ENCODE assay signal across 9 mouse cellular contexts in the genomic region with DNA sequence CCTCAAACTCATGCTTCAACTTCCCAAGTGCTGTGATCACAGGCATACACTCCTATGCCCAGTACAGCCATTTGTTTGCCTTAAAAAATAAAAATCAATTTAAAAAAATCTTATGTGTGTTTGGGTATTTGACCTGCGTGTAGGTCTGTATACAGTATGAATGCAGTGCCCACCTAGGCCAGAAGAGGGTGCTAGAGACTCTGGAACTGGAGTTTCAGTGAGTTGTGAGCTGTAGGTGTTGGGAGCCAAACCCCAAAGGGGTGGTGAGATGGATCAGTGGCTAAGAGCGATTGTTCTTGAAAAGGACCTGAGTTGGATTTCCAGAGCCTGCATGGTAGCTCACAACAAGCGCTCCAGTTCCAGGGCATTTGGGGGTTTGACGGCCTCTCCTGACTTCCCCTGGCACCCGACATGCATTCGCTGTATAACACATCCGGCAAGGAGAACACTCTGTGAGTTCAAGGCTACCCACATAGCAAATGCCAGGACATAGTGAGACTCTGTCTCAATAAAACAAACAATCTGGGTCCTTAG. TPM values are rescaled to one million over a fixed set of nuclear protein-coding genes. Genes with fewer than 3 reads are reported as not detected.
DNase-seq lines count a peak whose midpoint lies in the region; ATAC-seq and TF ChIP-seq lines count a peak whose summit lies in the region.
"Had no signal": no experiment of that assay in that cellular context is flagged by ENCODE, and none has a peak within 500 bp of the region (broad histone marks: within the 10 kb centered on the region; RNA-seq: fewer than 3 reads in every experiment).

No protein-coding gene starts in this region.

- no peak overlapping the region for H3K9ac ChIP-seq in embryonic facial prominence, embryonic 11.5 days (replicated peaks; ENCODE audit: low read length)
- no peak overlapping the region for H3K9ac ChIP-seq in hindbrain, embryonic 16.5 days (ENCODE audit: low read depth, low read length)
- no peak overlapping the region for H3K9ac ChIP-seq in limb, embryonic 14.5 days (ENCODE audit: low read depth, low read length, severe bottlenecking)

- no peaks in the 10 kb centered on the region for H3K36me3 ChIP-seq in embryonic facial prominence, embryonic 11.5 days (replicated peaks; ENCODE audit: control insufficient read depth, insufficient read depth, low read depth, low read length)
- H3K36me3 ChIP-seq in hindbrain, embryonic 16.5 days (ENCODE audit: control insufficient read depth, insufficient read depth, low read length): no peaks in the 10 kb centered on the region
- H3K36me3 ChIP-seq in limb, embryonic 14.5 days (ENCODE audit: control insufficient read depth, insufficient read depth, low read length): 0 out of 2 replicates have a peak, but pooled peaks cover under 1% of the 10 kb centered on the region

- no peak for TF ChIP-seq POLR2A in limb, embryonic 14.5 days (IDR thresholded peaks at IDR 0.05; ENCODE audit: borderline replicate concordance, extremely low read depth, insufficient read depth, insufficient read length)

- no peak for ATAC-seq in embryonic facial prominence, embryonic 11.5 days (replicated peaks; ENCODE audit: insufficient number of reproducible peaks, low FRiP score, low TSS enrichment, low read depth)
- 0 out of 2 replicates have a peak, but pooled peaks have one; percentile 24 for ATAC-seq in hindbrain, embryonic 16.5 days
- no peak for ATAC-seq in limb, embryonic 14.5 days (ENCODE audit: low FRiP score, low read depth)

- whole genome bisulfite sequencing in embryonic facial prominence, embryonic 11.5 days: 56% methylated on average over 7 of the region's 7 CpGs
- 53% methylated on average over 7 of the region's 7 CpGs for WGBS in hindbrain, embryonic 16.5 days
- WGBS in limb, embryonic 14.5 days: 58% methylated on average over 7 of the region's 7 CpGs

- H3K27me3 ChIP-seq in embryonic facial prominence, embryonic 11.5 days (ENCODE audit: control insufficient read depth, insufficient read depth, low read length): no peaks in the 10 kb centered on the region
- no peaks in the 10 kb centered on the region for H3K27me3 ChIP-seq in hindbrain, embryonic 16.5 days (replicated peaks; ENCODE audit: control insufficient read depth, insufficient read depth, low read length)
- no peaks in the 10 kb centered on the region for H3K27me3 ChIP-seq in limb, embryonic 14.5 days (ENCODE audit: control insufficient read depth, insufficient read depth, low read length)

- no peaks in the 10 kb centered on the region for H3K4me1 ChIP-seq in embryonic facial prominence, embryonic 11.5 days (ENCODE audit: control insufficient read depth, insufficient read depth, low read length)
- H3K4me1 ChIP-seq in hindbrain, embryonic 16.5 days (ENCODE audit: control insufficient read depth, insufficient read depth, low read depth, low read length): peaks cover 7% of the 10 kb centered on the region
- peaks cover 4% of the 10 kb centered on the region; the same call in 1 of the 2 replicates for H3K4me1 ChIP-seq in limb, embryonic 14.5 days (ENCODE audit: control insufficient read depth, insufficient read depth, low read length)

- H3K4me3 ChIP-seq in embryonic facial prominence, embryonic 11.5 days (ENCODE audit: low read depth, low read length): no peak overlapping the region
- H3K4me3 ChIP-seq in hindbrain, embryonic 16.5 days (ENCODE audit: low read length): no peak overlapping the region
- H3K4me3 ChIP-seq in limb, embryonic 14.5 days (replicated peaks; ENCODE audit: low read length): no peak overlapping the region
- H3K4me3 ChIP-seq: heart, embryonic 13.5 days had no signal

- H3K27ac ChIP-seq in embryonic facial prominence, embryonic 11.5 days (replicated peaks; ENCODE audit: low read depth, low read length): no peak overlapping the region
- no peak overlapping the region for H3K27ac ChIP-seq in hindbrain, embryonic 16.5 days (ENCODE audit: low read depth, low read length)
- no peak overlapping the region for H3K27ac ChIP-seq in limb, embryonic 14.5 days (replicated peaks; ENCODE audit: low read depth, low read length)
- H3K27ac ChIP-seq: heart, embryonic 13.5 days had no signal

- H3K9me3 ChIP-seq in embryonic facial prominence, embryonic 11.5 days (replicated peaks; ENCODE audit: control insufficient read depth, low read length): no peaks in the 10 kb centered on the region
- no peaks in the 10 kb centered on the region for H3K9me3 ChIP-seq in hindbrain, embryonic 16.5 days (ENCODE audit: control insufficient read depth, low read length)
- H3K9me3 ChIP-seq in limb, embryonic 14.5 days (ENCODE audit: control insufficient read depth, low read length): no peaks in the 10 kb centered on the region
- H3K9me3 ChIP-seq: heart, embryonic 13.5 days had no signal

- DNase-seq in ovary, adult 18-20 months (ENCODE audit: low spot score): peak; percentile 30
- DNase-seq in ovary, postnatal 10 days (ENCODE audit: low spot score): no peak
- DNase-seq in adrenal gland, postnatal 36 days: peak; percentile 76
- peak; percentile 86 for DNase-seq in embryonic facial prominence, embryonic 11.5 days (ENCODE audit: low spot score)
- peak; percentile 85 for DNase-seq in limb, embryonic 14.5 days (ENCODE audit: low spot score)
- peak; percentile 89 for DNase-seq in retina, embryonic 14.5 days (ENCODE audit: low spot score)
- peak; percentile 89 for DNase-seq in thymus, postnatal 4 days

- H3K4me2 ChIP-seq in embryonic facial prominence, embryonic 11.5 days (ENCODE audit: low read depth, low read length): no peak overlapping the region
- H3K4me2 ChIP-seq in hindbrain, embryonic 16.5 days (ENCODE audit: low read length): no peak overlapping the region
- no peak overlapping the region for H3K4me2 ChIP-seq in limb, embryonic 14.5 days (replicated peaks; ENCODE audit: low read depth, low read length, severe bottlenecking)

RNA-seq across cellular contexts. Expression of a gene that starts 1.2 kb away (rescaled TPM):
- total RNA-seq in adrenal gland, postnatal 36 days (2021): 10 to 100 TPM; 45.0 to 50.6 TPM
- polyA plus RNA-seq in embryonic facial prominence, embryonic 11.5 days (2014; fragmentation: Nextera tagmentation; extraction: Ambion mirVana): 72.6 and 77.6 TPM in 2 replicates
- 95.2 and 106 TPM in 2 replicates for polyA plus RNA-seq in hindbrain, embryonic 16.5 days (2015; fragmentation: Nextera tagmentation; extraction: Ambion mirVana)
- polyA plus RNA-seq in limb, embryonic 14.5 days (2012; rRNA removed): 61.0 and 74.5 TPM in 2 replicates
- polyA plus RNA-seq in limb, embryonic 14.5 days (2014; fragmentation: Nextera tagmentation; extraction: Ambion mirVana): 80.5 and 82.8 TPM in 2 replicates

RNA-seq across cellular contexts. Expression of a gene that starts 5.7 kb away (rescaled TPM):
- total RNA-seq in adrenal gland, postnatal 36 days (2021): 100 to 1,000 TPM; 344 to 362 TPM
- polyA plus RNA-seq in embryonic facial prominence, embryonic 11.5 days (2014; fragmentation: Nextera tagmentation; extraction: Ambion mirVana): not detected in 2 replicates
- polyA plus RNA-seq in hindbrain, embryonic 16.5 days (2015; fragmentation: Nextera tagmentation; extraction: Ambion mirVana): 0.21 TPM in 1 of 2 replicates, not detected in the other
- polyA plus RNA-seq in limb, embryonic 14.5 days (2012; rRNA removed): 0.11 and 0.37 TPM in 2 replicates
- not detected in 2 replicates for polyA plus RNA-seq in limb, embryonic 14.5 days (2014; fragmentation: Nextera tagmentation; extraction: Ambion mirVana)
- polyA plus RNA-seq: heart, embryonic 13.5 days had no signal

RNA-seq across cellular contexts. Expression of a gene that starts 17.1 kb away (rescaled TPM):
- total RNA-seq in adrenal gland, postnatal 36 days (2021): under 1 TPM; 0.50 to 0.76 TPM
- 1.2 and 2.3 TPM in 2 replicates for polyA plus RNA-seq in embryonic facial prominence, embryonic 11.5 days (2014; fragmentation: Nextera tagmentation; extraction: Ambion mirVana)
- 0.26 and 0.34 TPM in 2 replicates for polyA plus RNA-seq in hindbrain, embryonic 16.5 days (2015; fragmentation: Nextera tagmentation; extraction: Ambion mirVana)
- 6.7 and 9.6 TPM in 2 replicates for polyA plus RNA-seq in limb, embryonic 14.5 days (2012; rRNA removed)
- polyA plus RNA-seq in limb, embryonic 14.5 days (2014; fragmentation: Nextera tagmentation; extraction: Ambion mirVana): 7.9 and 9.2 TPM in 2 replicates

RNA-seq across cellular contexts. Expression of a gene that starts 22.1 kb away (rescaled TPM):
- total RNA-seq in adrenal gland, postnatal 36 days (2021): 1 to 10 TPM; 4.6 to 7.2 TPM
- polyA plus RNA-seq in embryonic facial prominence, embryonic 11.5 days (2014; fragmentation: Nextera tagmentation; extraction: Ambion mirVana): 25.7 and 27.2 TPM in 2 replicates
- polyA plus RNA-seq in hindbrain, embryonic 16.5 days (2015; fragmentation: Nextera tagmentation; extraction: Ambion mirVana): 21.5 and 21.7 TPM in 2 replicates
- 38.9 and 46.2 TPM in 2 replicates for polyA plus RNA-seq in limb, embryonic 14.5 days (2012; rRNA removed)
- 20.9 and 25.1 TPM in 2 replicates for polyA plus RNA-seq in limb, embryonic 14.5 days (2014; fragmentation: Nextera tagmentation; extraction: Ambion mirVana)

RNA-seq across cellular contexts. Expression of a gene that starts 30.0 kb away (rescaled TPM):
- total RNA-seq in adrenal gland, postnatal 36 days (2021): 10 to 100 TPM; 18.1 to 19.5 TPM
- 1.3 and 3.5 TPM in 2 replicates for polyA plus RNA-seq in embryonic facial prominence, embryonic 11.5 days (2014; fragmentation: Nextera tagmentation; extraction: Ambion mirVana)
- 4.4 and 5.9 TPM in 2 replicates for polyA plus RNA-seq in hindbrain, embryonic 16.5 days (2015; fragmentation: Nextera tagmentation; extraction: Ambion mirVana)
- polyA plus RNA-seq in limb, embryonic 14.5 days (2012; rRNA removed): 21.5 and 25.2 TPM in 2 replicates
- 18.5 and 28.2 TPM in 2 replicates for polyA plus RNA-seq in limb, embryonic 14.5 days (2014; fragmentation: Nextera tagmentation; extraction: Ambion mirVana)
